Mouse (Mus musculus) embryonic facial prominence, embryonic 12.5 days (tissue): ENCODE data around the gene Ccdc113. TPM values are rescaled to one million over a fixed set of nuclear protein-coding genes. Genes with fewer than 3 reads are reported as not detected.

Experiments
- ATAC-seq: fragments of 200-750 bp; cut with Nextera tagmentation; 2 replicates; pipeline ENCODE4 v1.8.0; 2017; ENCODE audit not compliant: insufficient number of reproducible peaks, insufficient read depth, low FRiP score, low TSS enrichment
- H3K27ac ChIP-seq: fragments of 300-500 bp; sonication (generic); 2 replicates; pipeline ENCODE4 v1.5.1; 2016; ENCODE audit warnings: mild to moderate bottlenecking
- H3K27me3 ChIP-seq: fragments of 300-500 bp; sonication (generic); 2 replicates; pipeline ENCODE4 v1.6.1; 2016; ENCODE audit warnings: mild to moderate bottlenecking, moderate library complexity
- H3K36me3 ChIP-seq: fragments of 300-500 bp; sonication (generic); 2 replicates; pipeline ENCODE4 v1.6.1; 2016; ENCODE audit warnings: mild to moderate bottlenecking
- H3K4me1 ChIP-seq: fragments of 300-500 bp; sonication (generic); 2 replicates; pipeline ENCODE4 v1.6.1; 2016
- H3K4me2 ChIP-seq: fragments of 300-500 bp; sonication (generic); replicated peaks from 2 replicates; pipeline ENCODE4 v1.6.1; 2016; ENCODE audit warnings: mild to moderate bottlenecking, moderate library complexity
- H3K4me3 ChIP-seq: fragments of 300-500 bp; sonication (generic); 2 replicates; pipeline ENCODE4 v1.5.1; 2016; ENCODE audit warnings: mild to moderate bottlenecking
- H3K9ac ChIP-seq: fragments of 300-500 bp; sonication (generic); 2 replicates; pipeline ENCODE4 v1.6.1; 2016; ENCODE audit warnings: mild to moderate bottlenecking, moderate library complexity
- H3K9me3 ChIP-seq: fragments of 300-500 bp; sonication (generic); 2 replicates; pipeline ENCODE4 v1.6.1; 2016; ENCODE audit warnings: mild to moderate bottlenecking, moderate library complexity
- WGBS: fragments of 180-500 bp; shearing (Covaris S2); methylation state at CpG from one replicate; pipeline ENCODE4 v1.1.7; 2016; 5-methylcytosine and 5-hydroxymethylcytosine counted together
- polyA plus RNA-seq: library from polyadenylated mRNA; unstranded; fragments of >200 nt; fragmentation: Nextera tagmentation; extraction: Ambion mirVana; gene quantifications from 2 replicates; pipeline ENCODE4 v1.2.1, GENCODE M21; 2016

Gene Ccdc113
- polyA plus RNA-seq, 1 experiment from 2014 or later: 0.20 TPM

- Histone ChIP-seq H3K36me3 (no peaks in the 10 kb centered on the region), H3K9me3 (no peaks in the 10 kb centered on the region), H3K4me2 (no peak overlapping the region), H3K4me3 (no peak overlapping the region), H3K27ac (no peak overlapping the region), H3K27me3 (no peaks in the 10 kb centered on the region), H3K9ac (no peak overlapping the region), H3K4me1 (no peaks in the 10 kb centered on the region)
- WGBS: 76% methylated on average over 3 of the region's 3 CpGs
- no peak for ATAC-seq
These were observed 9.2 kb downstream of the Ccdc113 start for GRCm38 (mm10) chr8:95543065-95543464.

GRCm38 (mm10) chr8:95545815-95546214 is 11.9 kb downstream of the Ccdc113 start:
- ATAC-seq: no peak
- H3K4me3 ChIP-seq: no peak overlapping the region
- no peaks in the 10 kb centered on the region for H3K27me3 ChIP-seq
- no peaks in the 10 kb centered on the region for H3K9me3 ChIP-seq
- no peaks in the 10 kb centered on the region for H3K4me1 ChIP-seq
- 82% methylated on average over 17 of the region's 17 CpGs for WGBS
- no peak overlapping the region for H3K4me2 ChIP-seq
- no peak overlapping the region for H3K27ac ChIP-seq
- no peaks in the 10 kb centered on the region for H3K36me3 ChIP-seq
- no peak overlapping the region for H3K9ac ChIP-seq

DNA sequence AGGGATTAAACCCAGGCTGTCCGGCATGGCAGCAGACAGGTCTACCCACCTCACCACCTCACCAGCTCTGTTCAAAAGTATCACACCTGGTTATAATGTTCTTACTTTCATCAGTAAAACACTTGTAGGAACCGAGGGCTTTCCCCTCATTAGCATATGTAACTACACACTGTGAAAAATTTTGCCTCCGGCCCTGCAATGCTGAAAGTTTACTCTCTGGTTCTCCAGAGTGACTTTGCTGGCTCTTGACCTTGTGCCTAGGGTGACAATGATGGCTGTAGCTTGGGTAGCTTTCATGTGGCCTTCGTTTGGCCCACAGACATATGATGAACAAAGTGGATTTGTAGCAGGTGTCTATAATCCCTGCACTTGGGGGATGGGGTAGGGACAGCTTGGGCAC is 13.1 kb downstream of the Ccdc113 start:
- Histone ChIP-seq H3K9ac (no peak overlapping the region), H3K9me3 (no peaks in the 10 kb centered on the region), H3K4me1 (no peaks in the 10 kb centered on the region), H3K4me3 (no peak overlapping the region), H3K36me3 (no peaks in the 10 kb centered on the region), H3K27me3 (no peaks in the 10 kb centered on the region), H3K4me2 (no peak overlapping the region), H3K27ac (no peak overlapping the region)
- 86% methylated on average over 4 of the region's 4 CpGs for WGBS
- ATAC-seq: no peak

DNA sequence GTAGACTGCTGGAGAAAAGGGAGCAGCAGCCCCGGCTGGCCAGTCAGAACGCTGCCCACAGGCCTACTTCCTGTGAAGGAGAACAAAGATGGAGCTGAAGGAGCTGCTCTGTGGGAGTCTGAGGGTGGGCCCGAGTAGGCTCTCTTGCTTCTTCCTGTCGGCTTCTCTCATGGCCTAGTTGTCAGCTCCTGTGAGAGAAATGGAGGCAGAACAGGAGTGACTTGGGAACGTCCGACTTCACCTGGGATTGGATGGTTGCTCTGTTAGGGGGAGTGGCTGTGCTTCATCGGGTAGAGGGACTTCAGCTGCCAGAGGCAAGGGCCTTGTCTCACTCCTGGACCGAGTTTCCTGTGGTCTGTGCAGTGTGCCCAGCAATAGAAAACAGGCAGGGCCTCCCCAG is 14.0 kb downstream of the Ccdc113 start:
- H3K4me2 ChIP-seq: no peak overlapping the region
- H3K4me1 ChIP-seq: no peaks in the 10 kb centered on the region
- 59% methylated on average over 8 of the region's 8 CpGs for WGBS
- H3K27me3 ChIP-seq: no peaks in the 10 kb centered on the region
- H3K9ac ChIP-seq: no peak overlapping the region
- no peak overlapping the region for H3K27ac ChIP-seq
- no peaks in the 10 kb centered on the region for H3K9me3 ChIP-seq
- H3K4me3 ChIP-seq: no peak overlapping the region
- no peak for ATAC-seq
- no peaks in the 10 kb centered on the region for H3K36me3 ChIP-seq

DNA sequence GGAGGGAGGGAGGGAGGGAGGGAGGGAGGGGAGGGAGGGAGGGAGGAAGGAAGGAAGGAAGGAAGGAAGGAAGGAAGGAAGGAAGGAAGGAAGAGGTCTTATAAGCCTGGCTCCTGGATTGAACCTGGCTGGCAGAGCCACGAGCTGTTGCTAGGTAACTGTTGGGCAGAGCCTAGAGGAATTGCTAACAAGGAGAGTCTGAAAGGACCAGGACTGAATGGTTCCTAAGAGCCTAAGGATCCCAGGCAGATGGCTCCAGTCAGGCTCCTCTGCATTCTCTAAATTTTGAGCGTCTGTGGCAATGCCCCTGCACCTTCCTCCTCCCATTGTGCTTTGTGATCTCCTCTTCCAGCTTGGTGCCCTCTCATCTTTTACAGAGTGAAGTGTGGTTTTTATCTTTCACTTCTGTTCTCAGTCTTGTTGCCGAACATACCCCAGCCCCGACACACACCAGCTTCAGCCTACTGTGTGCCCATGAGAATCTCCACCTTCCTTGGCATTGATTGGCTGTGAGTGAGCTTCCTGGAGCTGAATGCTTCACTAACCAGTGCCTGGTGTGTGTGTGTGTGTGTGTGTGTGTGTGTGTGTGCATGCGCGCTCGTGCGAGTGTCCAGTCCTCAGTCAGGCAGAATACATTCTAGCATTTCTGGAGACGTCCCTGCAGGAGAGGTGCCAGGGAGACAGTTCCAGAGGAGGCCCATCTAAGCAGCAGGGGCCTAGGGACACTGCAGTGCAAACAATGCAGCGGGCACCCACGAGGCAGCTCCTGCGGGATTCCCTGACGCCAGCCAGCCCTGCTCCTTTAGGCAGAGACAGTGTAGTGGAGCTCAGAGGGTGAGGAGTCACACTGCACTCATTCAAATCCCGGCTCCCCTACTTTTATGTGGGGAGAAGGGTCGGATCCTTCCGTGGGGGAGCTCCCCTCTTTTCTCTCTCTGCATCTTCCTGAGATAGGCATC is 16.3 kb downstream of the Ccdc113 start:
- H3K4me1 ChIP-seq: no peaks in the 10 kb centered on the region
- no peaks in the 10 kb centered on the region for H3K27me3 ChIP-seq
- H3K4me2 ChIP-seq: no peak overlapping the region
- no peaks in the 10 kb centered on the region for H3K36me3 ChIP-seq
- no peaks in the 10 kb centered on the region for H3K9me3 ChIP-seq
- H3K27ac ChIP-seq: no peak overlapping the region
- 65% methylated on average over 16 of the region's 16 CpGs for WGBS
- H3K4me3 ChIP-seq: no peak overlapping the region
- ATAC-seq: no peak
- no peak overlapping the region for H3K9ac ChIP-seq

DNA sequence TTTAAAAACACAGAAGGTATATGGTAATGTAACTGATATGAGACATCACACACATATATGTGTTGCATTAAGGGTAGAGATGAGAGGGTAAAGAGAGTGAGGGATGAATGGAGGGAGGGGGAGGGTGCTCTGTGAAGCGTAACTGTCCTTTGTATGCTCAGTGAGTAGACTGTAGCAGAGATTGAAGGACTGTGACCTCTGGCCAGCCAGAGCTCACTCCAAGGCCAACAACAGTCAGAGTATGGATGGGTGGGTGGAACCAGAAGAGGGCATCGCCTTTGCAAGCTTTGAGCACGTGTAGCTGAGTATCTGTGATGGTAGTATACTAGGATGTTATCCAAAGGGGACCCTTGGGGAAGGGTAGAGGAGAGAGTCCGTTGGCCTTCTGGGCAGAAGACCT is 17.7 kb downstream of the Ccdc113 start:
- Histone ChIP-seq H3K4me1 (no peaks in the 10 kb centered on the region), H3K36me3 (no peaks in the 10 kb centered on the region), H3K27ac (no peak overlapping the region), H3K27me3 (no peaks in the 10 kb centered on the region), H3K4me2 (no peak overlapping the region), H3K4me3 (no peak overlapping the region), H3K9ac (no peak overlapping the region), H3K9me3 (no peaks in the 10 kb centered on the region)
- ATAC-seq: no peak
- 69% methylated on average over 4 of the region's 4 CpGs for WGBS

DNA sequence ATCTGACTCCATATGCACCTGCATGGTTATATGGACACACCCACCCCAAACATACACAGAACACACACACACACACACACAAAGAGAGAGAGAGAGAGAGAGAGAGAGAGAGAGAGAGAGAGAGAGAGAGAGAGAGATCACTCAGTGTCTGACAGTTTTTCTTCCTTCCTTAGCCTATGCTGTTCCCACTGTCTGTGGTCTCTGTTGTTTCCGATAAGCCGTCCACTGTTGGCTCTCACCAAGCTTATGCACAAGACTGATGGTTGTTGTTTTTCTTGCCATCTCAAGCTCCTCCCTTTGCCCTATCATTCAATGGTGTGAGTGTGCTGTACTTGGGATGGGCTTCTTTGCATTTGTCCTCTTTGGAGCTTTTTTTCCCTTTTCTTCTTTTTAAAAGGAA is 22.1 kb downstream of the Ccdc113 start:
- H3K4me3 ChIP-seq: no peak overlapping the region
- no peaks in the 10 kb centered on the region for H3K4me1 ChIP-seq
- H3K27ac ChIP-seq: no peak overlapping the region
- ATAC-seq: no peak
- H3K9ac ChIP-seq: no peak overlapping the region
- no peaks in the 10 kb centered on the region for H3K9me3 ChIP-seq
- H3K27me3 ChIP-seq: no peaks in the 10 kb centered on the region
- WGBS: 93% methylated on average over 2 of the region's 2 CpGs
- no peak overlapping the region for H3K4me2 ChIP-seq
- no peaks in the 10 kb centered on the region for H3K36me3 ChIP-seq

- H3K9ac ChIP-seq: no peak overlapping the region
- 77% methylated on average over 4 of the region's 4 CpGs for WGBS
- H3K4me3 ChIP-seq: no peak overlapping the region
- H3K27ac ChIP-seq: no peak overlapping the region
- H3K4me2 ChIP-seq: no peak overlapping the region
- H3K4me1 ChIP-seq: 0 out of 2 replicates have a peak, but pooled peaks cover 3% of the 10 kb centered on the region
- H3K27me3 ChIP-seq: no peaks in the 10 kb centered on the region
- H3K9me3 ChIP-seq: peaks cover 5% of the 10 kb centered on the region; the same call in 1 of the 2 replicates
- no peaks in the 10 kb centered on the region for H3K36me3 ChIP-seq
- ATAC-seq: no peak
These were observed 32.3 kb downstream of the Ccdc113 start for GRCm38 (mm10) chr8:95566217-95566616.

GRCm38 (mm10) chr8:95566809-95567208 is 32.9 kb downstream of the Ccdc113 start:
- 81% methylated on average over 6 of the region's 6 CpGs for WGBS
- ATAC-seq: no peak
- H3K27me3 ChIP-seq: no peaks in the 10 kb centered on the region
- no peak overlapping the region for H3K9ac ChIP-seq
- no peak overlapping the region for H3K4me2 ChIP-seq
- no peaks in the 10 kb centered on the region for H3K4me1 ChIP-seq
- no peak overlapping the region for H3K4me3 ChIP-seq
- H3K36me3 ChIP-seq: no peaks in the 10 kb centered on the region
- peaks cover 5% of the 10 kb centered on the region; the same call in 1 of the 2 replicates for H3K9me3 ChIP-seq
- H3K27ac ChIP-seq: no peak overlapping the region

GRCm38 (mm10) chr8:95573146-95573545 is 39.3 kb downstream of the Ccdc113 start:
- H3K27ac ChIP-seq: no peak overlapping the region
- H3K27me3 ChIP-seq: no peaks in the 10 kb centered on the region
- no peak for ATAC-seq
- no peaks in the 10 kb centered on the region for H3K4me1 ChIP-seq
- no peak overlapping the region for H3K9ac ChIP-seq
- no peak overlapping the region for H3K4me3 ChIP-seq
- no peaks in the 10 kb centered on the region for H3K36me3 ChIP-seq
- peaks cover 5% of the 10 kb centered on the region; the same call in 1 of the 2 replicates for H3K9me3 ChIP-seq
- 88% methylated on average over 5 of the region's 5 CpGs for WGBS
- H3K4me2 ChIP-seq: no peak overlapping the region

GRCm38 (mm10) chr8:95576240-95576639 is 42.4 kb downstream of the Ccdc113 start, which contains the start of gene Prss54:
TSS of gene Prss54 (minus strand) at chr8:95576340.
- no peaks in the 10 kb centered on the region for H3K27me3 ChIP-seq
- 90% methylated on average over 10 of the region's 10 CpGs for WGBS
- H3K9ac ChIP-seq: no peak within 1 kb of the TSS
- no peak within 1 kb of the TSS for H3K4me3 ChIP-seq
- no peak within 1 kb of the TSS for H3K4me2 ChIP-seq
- H3K4me1 ChIP-seq: no peaks in the 10 kb centered on the region
- no peak for ATAC-seq
- H3K27ac ChIP-seq: no peak within 1 kb of the TSS
- no peaks in the 10 kb centered on the region for H3K9me3 ChIP-seq
- H3K36me3 ChIP-seq: no peaks in the 10 kb centered on the region

DNA sequence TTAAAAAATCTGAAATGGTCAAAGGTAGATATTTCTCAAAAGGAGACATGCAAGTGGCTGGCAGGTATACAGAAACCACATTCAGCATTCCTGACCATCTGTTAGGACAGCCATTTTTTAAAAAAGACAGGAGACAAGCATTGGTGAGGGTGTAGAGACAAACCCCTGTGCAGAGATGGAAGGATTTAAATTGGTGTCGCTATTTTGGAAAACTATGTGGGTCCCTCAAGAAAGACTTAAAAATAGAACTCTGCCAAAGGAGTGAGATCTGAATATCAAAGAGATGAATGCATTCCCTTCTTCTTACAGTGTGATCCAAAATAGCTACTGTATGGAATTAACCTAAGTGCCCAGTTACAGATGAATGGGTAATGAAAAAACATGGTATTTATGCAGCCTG is 53.5 kb downstream of the Ccdc113 start:
- Histone ChIP-seq H3K4me2 (no peak overlapping the region), H3K9ac (no peak overlapping the region), H3K27me3 (no peaks in the 10 kb centered on the region), H3K4me1 (no peaks in the 10 kb centered on the region), H3K36me3 (no peaks in the 10 kb centered on the region), H3K9me3 (no peaks in the 10 kb centered on the region), H3K27ac (no peak overlapping the region), H3K4me3 (no peak overlapping the region)
- WGBS: 85% methylated on average over 1 of the region's 1 CpGs
- ATAC-seq: no peak
